Mouse (Mus musculus) kidney, embryonic 16.5 days (tissue): ENCODE measurements around the gene Olfr615. TPM values are rescaled to one million over a fixed set of nuclear protein-coding genes. Genes with fewer than 3 reads are reported as not detected.
"Not testable (repeated sequence)": the region's sequence is repeated elsewhere in the genome, so short reads cannot be mapped to it uniquely, and the experiment has no call there.

Source experiments
- ATAC-seq: fragments of 200-750 bp; cut with Nextera tagmentation; 2 replicates; pipeline ENCODE4 v1.8.0; 2017; ENCODE audit warnings: moderate TSS enrichment; ENCODE audit not compliant: low FRiP score, low TSS enrichment
- H3K27ac ChIP-seq: fragments of 300-500 bp; sonication (generic); 2 replicates; pipeline ENCODE4 v1.5.1; 2014; ENCODE audit warnings: low read length
- H3K27me3 ChIP-seq: fragments of 300-500 bp; sonication (generic); 2 replicates; pipeline ENCODE4 v1.6.1; 2014; ENCODE audit warnings: low read length, control low read depth, mixed read lengths; ENCODE audit not compliant: insufficient read depth
- H3K36me3 ChIP-seq: fragments of 300-500 bp; sonication (generic); 2 replicates; pipeline ENCODE4 v1.6.1; 2014; ENCODE audit warnings: low read length, control low read depth, mixed read lengths; ENCODE audit not compliant: insufficient read depth
- H3K4me1 ChIP-seq: fragments of 300-500 bp; sonication (generic); 2 replicates; pipeline ENCODE4 v1.6.1; 2014; ENCODE audit warnings: low read length, control low read depth, mixed read lengths; ENCODE audit not compliant: insufficient read depth
- H3K4me2 ChIP-seq: fragments of 300-500 bp; sonication (generic); replicated peaks from 2 replicates; pipeline ENCODE4 v1.6.1; 2014; ENCODE audit warnings: low read depth, low read length
- H3K4me3 ChIP-seq: fragments of 300-500 bp; sonication (generic); 2 replicates; pipeline ENCODE4 v1.5.1; 2014; ENCODE audit warnings: mild to moderate bottlenecking, low read length
- H3K9ac ChIP-seq: fragments of 300-500 bp; sonication (generic); replicated peaks from 2 replicates; pipeline ENCODE4 v1.6.1; 2014; ENCODE audit warnings: low read length
- H3K9me3 ChIP-seq: fragments of 300-500 bp; sonication (generic); 2 replicates; pipeline ENCODE4 v1.6.1; 2016; ENCODE audit warnings: low read length, control low read depth
- WGBS: fragments of 180-500 bp; shearing (Covaris S2); extraction: QIAGEN DNeasy Blood & Tissue Kit; methylation state at CpG from one replicate; pipeline ENCODE4 v1.1.7; 2014; 5-methylcytosine and 5-hydroxymethylcytosine counted together
- polyA plus RNA-seq: library from polyadenylated mRNA; unstranded; fragments of >200 nt; fragmentation: Nextera tagmentation; extraction: Ambion mirVana; gene quantifications from 2 replicates; pipeline ENCODE4 v1.2.1, GENCODE M21; 2015

Olfr615 gene
- not detected in 2 replicates for polyA plus RNA-seq

- 80% methylated on average over 2 of the region's 2 CpGs for WGBS
- H3K27ac ChIP-seq, result no peak within 1 kb of the TSS
- H3K36me3 ChIP-seq, result no peaks in the 10 kb centered on the region
- no peak within 1 kb of the TSS for H3K4me3 ChIP-seq
- no peaks in the 10 kb centered on the region for H3K27me3 ChIP-seq
- H3K9ac ChIP-seq, result no peak within 1 kb of the TSS
- no peak within 1 kb of the TSS for H3K4me2 ChIP-seq
- H3K4me1 ChIP-seq, result no peaks in the 10 kb centered on the region
- no peaks in the 10 kb centered on the region for H3K9me3 ChIP-seq
- no peak for ATAC-seq
These were observed at the start of gene Olfr615 for GRCm38 (mm10) chr7:103555779-103556178. Olfr615 (plus strand) TSS chr7:103556079.

DNA sequence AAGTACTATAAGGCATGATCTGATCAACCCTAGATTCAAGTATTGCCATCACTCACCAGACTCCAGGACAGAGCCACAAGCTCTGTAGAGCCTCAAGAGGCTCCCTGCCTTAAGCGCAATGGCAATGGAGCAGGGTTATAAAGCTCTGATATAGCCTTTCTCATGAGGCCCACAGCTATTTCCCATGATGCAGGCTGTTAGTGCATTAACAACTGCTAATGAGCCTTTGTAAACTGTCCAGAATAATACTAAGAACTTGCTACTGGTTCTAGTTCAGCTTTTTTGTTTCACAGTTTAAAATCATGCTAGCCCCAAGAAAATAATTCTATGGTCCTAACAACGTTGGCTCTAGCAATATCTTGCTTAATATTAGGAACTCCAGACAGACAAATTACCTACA is 43.9 kb upstream of the Olfr615 start, which contains the start of gene Olfr610:
TSS of gene Olfr610 (minus strand) at position 101 of the 400 bp plus-strand sequence.
- no peak for ATAC-seq
- WGBS, result 93% methylated on average over 2 of the region's 2 CpGs
- Histone ChIP-seq H3K27me3 (no peaks in the 10 kb centered on the region), H3K36me3 (no peaks in the 10 kb centered on the region), H3K4me1 (no peaks in the 10 kb centered on the region), H3K9me3 (no peaks in the 10 kb centered on the region; the same call in 1 of the 2 replicates), H3K9ac (no peak within 1 kb of the TSS), H3K4me2 (no peak within 1 kb of the TSS), H3K27ac (no peak within 1 kb of the TSS), H3K4me3 (no peak within 1 kb of the TSS)

DNA sequence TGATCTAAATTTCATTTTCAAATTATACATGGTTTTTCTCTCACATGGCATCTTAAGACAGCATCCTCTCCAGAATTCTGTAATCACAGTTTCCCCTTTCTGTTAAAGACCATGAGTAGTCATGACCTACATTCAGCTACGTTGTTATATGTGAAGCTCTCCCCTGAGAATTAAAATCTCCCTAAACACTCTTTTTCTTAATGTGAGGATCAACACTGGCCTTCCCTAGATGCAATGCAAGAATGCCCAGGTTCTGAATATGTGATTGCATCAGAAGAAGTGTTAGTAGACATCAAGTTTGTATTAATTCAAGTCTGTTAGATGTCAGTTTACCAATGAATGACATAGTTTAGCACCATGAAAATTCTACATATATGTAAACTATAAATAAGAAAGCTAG is 35.1 kb upstream of the Olfr615 start, which contains the start of gene Olfr611:
TSS of gene Olfr611 (minus strand) at position 101 of the 400 bp plus-strand sequence.
- H3K9me3 ChIP-seq, H3K27me3 ChIP-seq, H3K9ac ChIP-seq, H3K4me2 ChIP-seq, H3K4me3 ChIP-seq, H3K36me3 ChIP-seq, H3K4me1 ChIP-seq, H3K27ac ChIP-seq, ATAC-seq: not testable (repeated sequence)
- 71% methylated on average over 1 of the region's 1 CpGs for WGBS

- H3K9me3 ChIP-seq, H3K27ac ChIP-seq, H3K36me3 ChIP-seq, ATAC-seq, H3K4me3 ChIP-seq, H3K27me3 ChIP-seq, H3K9ac ChIP-seq, H3K4me2 ChIP-seq, H3K4me1 ChIP-seq: not testable (repeated sequence)
- WGBS, result 81% methylated on average over 2 of the region's 2 CpGs
These were observed 13.3 kb upstream of the Olfr615 start, which contains the start of gene Olfr612 for GRCm38 (mm10) chr7:103542617-103543016. Olfr612 (minus strand) TSS chr7:103542717.

- Histone ChIP-seq H3K4me1 (no peaks in the 10 kb centered on the region), H3K4me2 (no peak within 1 kb of the TSS), H3K9ac (no peak within 1 kb of the TSS), H3K27ac (no peak within 1 kb of the TSS), H3K36me3 (no peaks in the 10 kb centered on the region), H3K4me3 (no peak within 1 kb of the TSS), H3K9me3 (no peaks in the 10 kb centered on the region), H3K27me3 (no peaks in the 10 kb centered on the region)
- WGBS, result 78% methylated on average over 2 of the region's 2 CpGs
- ATAC-seq, result no peak
These were observed 8.1 kb upstream of the Olfr615 start, which contains the start of gene Olfr613 for GRCm38 (mm10) chr7:103547774-103548173. Olfr613 (plus strand) TSS chr7:103548074.

DNA sequence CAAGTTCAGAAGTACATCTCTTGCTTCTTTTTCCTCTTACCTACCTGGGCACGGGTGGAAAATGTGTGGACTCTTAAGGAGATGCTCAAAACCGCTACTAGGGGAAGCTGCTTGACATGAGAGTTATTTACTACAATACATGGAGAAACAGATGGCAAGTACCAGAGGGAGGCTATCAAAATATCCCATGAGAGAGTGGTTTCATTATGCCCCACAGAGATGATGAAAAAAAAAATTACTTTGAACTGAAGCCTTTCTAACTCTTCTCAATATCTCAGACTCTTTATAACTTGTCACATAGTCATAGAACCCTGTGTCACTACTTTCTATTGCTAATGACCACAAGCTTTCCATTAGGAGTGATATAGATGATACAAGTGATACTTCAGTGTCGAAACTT is 13.2 kb downstream of the Olfr615 start, which contains the start of gene Olfr616:
TSS of gene Olfr616 (minus strand) at position 101 of the 400 bp plus-strand sequence.
- no peak within 1 kb of the TSS for H3K4me3 ChIP-seq
- H3K36me3 ChIP-seq, result no peaks in the 10 kb centered on the region
- no peak within 1 kb of the TSS for H3K27ac ChIP-seq
- H3K9ac ChIP-seq, result no peak within 1 kb of the TSS
- ATAC-seq, result no peak
- H3K4me1 ChIP-seq, result no peaks in the 10 kb centered on the region
- WGBS, result 76% methylated on average over 3 of the region's 3 CpGs
- H3K4me2 ChIP-seq, result no peak within 1 kb of the TSS
- H3K27me3 ChIP-seq, result no peaks in the 10 kb centered on the region
- no peaks in the 10 kb centered on the region for H3K9me3 ChIP-seq

GRCm38 (mm10) chr7:103572761-103573160 is 16.9 kb downstream of the Olfr615 start, which contains the start of gene Olfr617:
Olfr617 (plus strand) TSS chr7:103573061.
- Histone ChIP-seq H3K4me1 (no peaks in the 10 kb centered on the region), H3K27ac (no peak within 1 kb of the TSS), H3K9ac (no peak within 1 kb of the TSS), H3K4me3 (no peak within 1 kb of the TSS), H3K36me3 (no peaks in the 10 kb centered on the region), H3K9me3 (no peaks in the 10 kb centered on the region), H3K4me2 (no peak within 1 kb of the TSS), H3K27me3 (no peaks in the 10 kb centered on the region)
- no peak for ATAC-seq
- 81% methylated on average over 1 of the region's 1 CpGs for WGBS

DNA sequence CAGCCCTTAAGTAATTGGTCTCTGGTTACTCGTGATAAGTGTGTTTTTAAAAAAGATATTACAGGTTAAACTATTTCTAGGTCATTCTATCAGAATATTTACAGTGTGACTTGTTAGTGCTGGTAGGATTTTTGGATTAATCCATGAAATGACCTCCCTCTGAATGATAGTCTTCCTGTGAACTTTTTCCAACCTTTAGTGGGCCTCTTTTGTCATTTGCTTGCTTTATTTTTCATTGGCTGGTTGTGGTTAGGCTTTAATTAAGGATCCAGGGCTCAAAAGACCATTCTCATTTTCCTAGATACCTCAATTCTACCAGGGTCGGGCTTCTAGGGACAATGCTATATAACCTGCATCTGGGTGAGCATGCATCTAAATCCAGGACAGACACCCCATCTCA is 33.9 kb downstream of the Olfr615 start, which contains the start of gene Olfr618:
TSS of gene Olfr618 (plus strand) at position 301 of the 400 bp plus-strand sequence.
- no peaks in the 10 kb centered on the region for H3K4me1 ChIP-seq
- no peak within 1 kb of the TSS for H3K4me2 ChIP-seq
- H3K9ac ChIP-seq, result no peak within 1 kb of the TSS
- ATAC-seq, result no peak
- H3K36me3 ChIP-seq, result no peaks in the 10 kb centered on the region
- H3K27ac ChIP-seq, result no peak within 1 kb of the TSS
- H3K27me3 ChIP-seq, result no peaks in the 10 kb centered on the region
- no peak within 1 kb of the TSS for H3K4me3 ChIP-seq
- no peaks in the 10 kb centered on the region for H3K9me3 ChIP-seq
- 67% methylated on average over 2 of the region's 2 CpGs for WGBS

DNA sequence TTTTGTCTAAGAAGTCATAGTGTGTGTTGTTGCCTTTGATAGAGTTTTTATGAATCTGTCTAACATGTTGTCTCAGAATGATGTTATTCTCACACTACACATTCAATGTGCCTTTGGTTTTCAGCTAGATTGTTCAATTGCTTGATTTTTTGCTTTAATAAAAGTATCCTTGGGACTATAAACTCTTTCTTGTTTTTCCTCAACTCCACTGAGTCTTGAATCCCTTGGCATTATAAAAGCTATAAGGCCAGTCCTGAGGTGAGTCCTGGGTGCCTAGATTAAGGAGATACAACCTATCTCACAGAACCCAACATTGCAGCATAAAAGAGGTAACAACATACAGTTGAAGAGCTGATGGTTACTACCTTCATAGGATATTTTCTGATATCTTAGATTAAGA is 44.4 kb downstream of the Olfr615 start, which contains the start of gene Olfr619:
TSS of gene Olfr619 (plus strand) at position 301 of the 400 bp plus-strand sequence.
- H3K27ac ChIP-seq, result no peak within 1 kb of the TSS
- no peaks in the 10 kb centered on the region for H3K9me3 ChIP-seq
- H3K4me2 ChIP-seq, result no peak within 1 kb of the TSS
- H3K36me3 ChIP-seq, result no peaks in the 10 kb centered on the region
- no peak for ATAC-seq
- no peak within 1 kb of the TSS for H3K4me3 ChIP-seq
- H3K9ac ChIP-seq, result no peak within 1 kb of the TSS
- no peaks in the 10 kb centered on the region for H3K27me3 ChIP-seq
- no peaks in the 10 kb centered on the region for H3K4me1 ChIP-seq

- Histone ChIP-seq H3K4me1 (no peaks in the 10 kb centered on the region), H3K4me2 (no peak overlapping the region), H3K27ac (no peak overlapping the region), H3K4me3 (no peak overlapping the region), H3K9me3 (no peaks in the 10 kb centered on the region), H3K36me3 (no peaks in the 10 kb centered on the region), H3K9ac (no peak overlapping the region), H3K27me3 (no peaks in the 10 kb centered on the region)
- no peak for ATAC-seq
- 89% methylated on average over 2 of the region's 2 CpGs for WGBS
These were observed 51.5 kb downstream of the Olfr615 start for GRCm38 (mm10) chr7:103607425-103607824.
